Mouse (Mus musculus) midbrain, postnatal 0 days (tissue): Measurements from ENCODE around the gene Utp11. TPM values are rescaled to one million over a fixed set of nuclear protein-coding genes. Genes with fewer than 3 reads are reported as not detected.

ENCODE experiments used
- ATAC-seq: fragments of 200-750 bp; cut with Nextera tagmentation; 2 replicates; pipeline ENCODE4 v1.8.0; 2017; ENCODE audit warnings: moderate number of reproducible peaks, mild to moderate bottlenecking, moderate TSS enrichment, moderate library complexity; ENCODE audit not compliant: low FRiP score
- DNase-seq: peaks from one replicate; pipeline ENCODE4 v3.0.0-alpha.2; 2015; ENCODE audit warnings: low spot score
- H3K27ac ChIP-seq: fragments of 300-500 bp; sonication (generic); 2 replicates; pipeline ENCODE4 v1.5.1; 2014; ENCODE audit warnings: low read depth, mild to moderate bottlenecking, low read length, mixed read lengths
- H3K27me3 ChIP-seq: fragments of 300-500 bp; sonication (generic); 2 replicates; pipeline ENCODE4 v1.6.1; 2014; ENCODE audit warnings: low read length, control low read depth, mixed read lengths; ENCODE audit not compliant: insufficient read depth
- H3K36me3 ChIP-seq: fragments of 300-500 bp; sonication (generic); 2 replicates; pipeline ENCODE4 v1.6.1; 2014; ENCODE audit warnings: low read length, control low read depth, mixed read lengths; ENCODE audit not compliant: insufficient read depth
- H3K4me1 ChIP-seq: fragments of 300-500 bp; sonication (generic); 2 replicates; pipeline ENCODE4 v1.6.1; 2014; ENCODE audit warnings: mild to moderate bottlenecking, control low read depth, antibody characterized with exemption, low read length, mixed read lengths; ENCODE audit not compliant: insufficient read depth
- H3K4me2 ChIP-seq: fragments of 300-500 bp; sonication (generic); 2 replicates; pipeline ENCODE4 v1.6.1; 2014; ENCODE audit warnings: low read depth, mild to moderate bottlenecking, low read length, mixed read lengths; ENCODE audit not compliant: poor library complexity, severe bottlenecking
- H3K4me3 ChIP-seq: fragments of 300-500 bp; sonication (generic); 2 replicates; pipeline ENCODE4 v1.5.1; 2014; ENCODE audit warnings: low read depth, mild to moderate bottlenecking, low read length, moderate library complexity
- H3K9ac ChIP-seq: fragments of 300-500 bp; sonication (generic); replicated peaks from 2 replicates; pipeline ENCODE4 v1.6.1; 2014; ENCODE audit warnings: mild to moderate bottlenecking, low read length, moderate library complexity, mixed read lengths; ENCODE audit not compliant: poor library complexity, severe bottlenecking
- H3K9me3 ChIP-seq: fragments of 300-500 bp; sonication (generic); 2 replicates; pipeline ENCODE4 v1.6.1; 2016; ENCODE audit warnings: low read length, control low read depth
- CTCF ChIP-seq: IDR thresholded peaks from 2 replicates; pipeline ENCODE4 v1.5.1; 2016; ENCODE audit warnings: antibody characterized with exemption, mild to moderate bottlenecking
- WGBS: fragments of 180-500 bp; shearing (Covaris S2); extraction: QIAGEN DNeasy Blood & Tissue Kit; methylation state at CpG from one replicate; pipeline ENCODE4 v1.1.7; 2014; 5-methylcytosine and 5-hydroxymethylcytosine counted together
- polyA plus RNA-seq: library from polyadenylated mRNA; unstranded; fragments of >200 nt; fragmentation: Nextera tagmentation; extraction: Ambion mirVana; gene quantifications from 2 replicates; pipeline ENCODE4 v1.2.1, GENCODE M21; 2015
- total RNA-seq: library from RNA; depleted of rRNA; stranded (reverse); fragments of >200 nt; gene quantifications from 2 replicates; pipeline ENCODE4 v1.2.3, GENCODE M21; 2014

The Utp11 gene
- total and polyA plus RNA-seq, 2 experiments from 2014 or later: 10.3 to 31.7 TPM

DNA sequence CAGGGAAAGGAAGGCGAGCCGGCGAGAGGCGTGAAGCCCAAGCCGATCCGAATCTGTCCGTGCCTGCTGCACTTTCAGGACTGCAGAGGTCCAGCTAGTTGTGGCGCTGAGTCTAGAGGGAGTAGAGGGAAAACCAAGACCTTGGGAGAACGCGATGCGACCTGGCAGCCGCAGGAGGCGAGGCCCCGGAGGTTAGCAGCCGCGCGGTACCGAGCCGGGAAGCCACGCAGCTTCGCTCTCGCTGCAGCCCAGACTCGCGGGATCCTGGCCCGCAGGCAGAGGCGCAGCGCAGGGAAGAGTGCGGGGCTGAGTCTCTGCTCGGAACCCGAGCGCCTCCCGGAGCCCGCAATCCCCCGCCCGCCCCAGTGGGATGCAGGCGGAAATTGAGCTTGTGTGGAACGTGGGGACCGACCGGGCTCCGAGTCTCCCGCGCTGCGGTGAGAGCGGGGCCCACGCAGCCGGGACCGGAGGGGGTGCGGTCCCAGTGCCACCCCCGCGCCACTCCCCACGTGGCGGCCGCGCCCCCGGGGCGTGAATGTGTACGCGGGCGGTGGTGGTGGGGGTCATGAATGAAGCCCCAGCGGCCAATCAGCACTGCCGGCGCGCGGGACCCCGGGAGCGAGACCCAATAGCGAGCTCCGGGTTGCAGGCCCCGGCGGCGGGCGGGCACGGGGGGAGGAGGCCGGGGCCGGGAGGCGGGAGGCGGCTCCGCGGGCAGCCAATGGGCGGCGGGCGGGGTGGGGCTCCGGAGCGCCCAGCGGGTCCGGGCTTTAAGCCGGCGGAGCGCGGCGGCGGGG is 36.3 kb downstream of the Utp11 start:
- Histone ChIP-seq H3K9ac (peak overlapping the region; percentile 60), H3K9me3 (no peaks in the 10 kb centered on the region), H3K27ac (peak overlapping the region; percentile 65), H3K27me3 (peaks cover 17% of the 10 kb centered on the region; the same call in 1 of the 2 replicates), H3K4me3 (peak overlapping the region; percentile 51), H3K36me3 (no peaks in the 10 kb centered on the region), H3K4me1 (no peaks in the 10 kb centered on the region), H3K4me2 (peak overlapping the region; percentile 80)
- ATAC-seq (peak; percentile 91), DNase-seq (peak; percentile 80)
- 3% methylated on average over 73 of the region's 92 CpGs for WGBS
- TF ChIP-seq CTCF: no peak; the same call in 1 of the 2 replicates

DNA sequence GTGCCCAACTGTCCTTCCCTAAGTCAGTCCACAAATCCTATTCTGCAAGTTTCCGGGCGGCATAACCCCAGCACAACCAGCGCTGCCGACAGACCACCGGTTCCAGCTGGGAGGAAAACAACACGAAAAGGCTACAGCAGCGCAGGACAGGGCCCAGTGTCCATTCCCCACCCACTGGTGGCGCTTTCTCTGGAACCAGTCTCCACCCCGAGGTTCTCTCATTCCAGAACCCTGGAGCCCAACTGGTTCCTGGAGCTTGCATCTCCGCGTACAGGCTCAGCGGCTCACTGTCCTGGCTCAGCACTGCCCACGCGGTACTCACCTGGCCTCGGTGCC is 36.9 kb downstream of the Utp11 start, which contains the start of gene Pou3f1:
Pou3f1 (plus strand) TSS at position 290 of the 336 bp plus-strand sequence.
- TF ChIP-seq CTCF: no peak; the same call in 1 of the 2 replicates
- H3K4me2 ChIP-seq: peak within 1 kb of the TSS; percentile 80
- peaks cover 12% of the 10 kb centered on the region; the same call in 1 of the 2 replicates for H3K27me3 ChIP-seq
- H3K9ac ChIP-seq: peak within 1 kb of the TSS; percentile 60
- ATAC-seq: no peak
- peak within 1 kb of the TSS; percentile 51 for H3K4me3 ChIP-seq
- no peak for DNase-seq
- no peaks in the 10 kb centered on the region for H3K4me1 ChIP-seq
- H3K9me3 ChIP-seq: no peaks in the 10 kb centered on the region
- 2% methylated on average over 15 of the region's 15 CpGs for WGBS
- peak within 1 kb of the TSS; percentile 65 for H3K27ac ChIP-seq
- H3K36me3 ChIP-seq: no peaks in the 10 kb centered on the region

DNA sequence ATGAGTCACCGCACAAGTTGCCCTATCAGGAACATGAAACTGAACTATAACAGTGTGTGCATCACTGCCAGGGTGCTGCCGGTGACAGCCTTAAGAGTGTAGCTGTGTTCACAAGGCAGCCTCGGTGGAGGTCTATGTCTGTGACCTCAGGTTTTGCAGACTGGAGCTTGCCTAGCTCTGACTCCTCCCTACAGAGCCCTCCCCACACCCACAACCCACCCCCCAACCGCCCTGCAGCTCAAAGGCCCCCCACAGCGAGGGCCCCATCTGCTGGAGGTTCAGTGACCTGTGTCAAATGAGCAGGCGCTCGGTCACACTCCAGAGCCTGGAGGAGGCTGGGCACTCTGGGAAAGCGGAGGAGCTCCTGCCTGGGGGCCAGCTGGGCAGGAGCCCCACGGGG is 40.5 kb downstream of the Utp11 start:
- no peaks in the 10 kb centered on the region for H3K4me1 ChIP-seq
- H3K9me3 ChIP-seq: no peaks in the 10 kb centered on the region
- H3K27ac ChIP-seq: no peak overlapping the region
- no peaks in the 10 kb centered on the region for H3K27me3 ChIP-seq
- ATAC-seq (no peak), DNase-seq (no peak)
- H3K9ac ChIP-seq: no peak overlapping the region
- no peak overlapping the region for H3K4me2 ChIP-seq
- H3K4me3 ChIP-seq: no peak overlapping the region
- no peaks in the 10 kb centered on the region for H3K36me3 ChIP-seq
- TF ChIP-seq CTCF: no peak; the same call in 1 of the 2 replicates
- WGBS: 13% methylated on average over 9 of the region's 9 CpGs

DNA sequence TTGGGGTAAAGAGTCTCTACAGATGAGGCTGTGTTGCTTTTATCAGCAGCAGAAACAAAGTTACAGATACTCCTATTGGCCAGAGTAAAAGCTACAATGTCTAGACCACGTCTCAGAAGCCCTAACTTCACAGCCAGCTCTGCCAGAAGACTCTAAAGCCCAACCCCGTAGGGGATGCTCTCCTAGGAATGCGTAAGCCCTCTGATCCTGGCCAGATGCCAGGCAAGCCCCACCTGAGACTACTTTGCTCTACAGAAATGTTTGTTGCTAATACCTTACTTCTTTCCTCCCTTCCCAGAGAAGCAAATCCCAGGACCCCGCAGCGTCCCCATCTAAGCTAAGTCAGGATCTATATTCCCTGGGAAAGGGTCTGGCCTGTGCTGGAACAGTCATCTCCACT is 45.5 kb downstream of the Utp11 start:
- DNase-seq (no peak), ATAC-seq (no peak)
- TF ChIP-seq CTCF: no peak
- Histone ChIP-seq H3K4me3 (no peak overlapping the region), H3K4me2 (no peak overlapping the region), H3K27ac (no peak overlapping the region), H3K27me3 (no peaks in the 10 kb centered on the region), H3K9me3 (no peaks in the 10 kb centered on the region), H3K9ac (no peak overlapping the region), H3K4me1 (no peaks in the 10 kb centered on the region), H3K36me3 (no peaks in the 10 kb centered on the region)
- 34% methylated on average over 5 of the region's 5 CpGs for WGBS

DNA sequence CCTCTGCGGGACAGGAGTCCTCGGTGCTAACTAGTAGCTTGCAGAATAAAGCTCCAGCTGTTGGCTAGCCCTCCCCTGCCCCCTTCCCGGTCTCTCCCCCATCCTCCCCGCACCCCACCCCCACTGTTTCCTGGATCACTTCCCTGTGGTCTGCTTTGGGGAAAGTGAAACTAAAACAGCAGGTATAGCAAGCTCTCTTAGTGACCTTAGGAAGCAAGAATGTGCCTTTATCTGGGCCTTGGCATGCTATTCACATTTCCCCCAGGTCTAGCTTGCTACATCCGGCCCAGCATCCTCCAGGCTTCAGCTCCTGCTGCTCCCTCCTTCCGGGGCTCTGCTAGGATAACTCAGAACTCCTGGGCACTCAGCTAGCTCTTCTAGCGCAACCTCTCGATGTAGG is 46.8 kb downstream of the Utp11 start:
- H3K27me3 ChIP-seq: no peaks in the 10 kb centered on the region
- ATAC-seq (no peak), DNase-seq (no peak)
- no peak overlapping the region for H3K9ac ChIP-seq
- no peaks in the 10 kb centered on the region for H3K4me1 ChIP-seq
- WGBS: 26% methylated on average over 8 of the region's 8 CpGs
- no peaks in the 10 kb centered on the region for H3K36me3 ChIP-seq
- no peaks in the 10 kb centered on the region for H3K9me3 ChIP-seq
- no peak overlapping the region for H3K4me3 ChIP-seq
- TF ChIP-seq CTCF: no peak
- no peak overlapping the region for H3K27ac ChIP-seq
- no peak overlapping the region for H3K4me2 ChIP-seq

DNA sequence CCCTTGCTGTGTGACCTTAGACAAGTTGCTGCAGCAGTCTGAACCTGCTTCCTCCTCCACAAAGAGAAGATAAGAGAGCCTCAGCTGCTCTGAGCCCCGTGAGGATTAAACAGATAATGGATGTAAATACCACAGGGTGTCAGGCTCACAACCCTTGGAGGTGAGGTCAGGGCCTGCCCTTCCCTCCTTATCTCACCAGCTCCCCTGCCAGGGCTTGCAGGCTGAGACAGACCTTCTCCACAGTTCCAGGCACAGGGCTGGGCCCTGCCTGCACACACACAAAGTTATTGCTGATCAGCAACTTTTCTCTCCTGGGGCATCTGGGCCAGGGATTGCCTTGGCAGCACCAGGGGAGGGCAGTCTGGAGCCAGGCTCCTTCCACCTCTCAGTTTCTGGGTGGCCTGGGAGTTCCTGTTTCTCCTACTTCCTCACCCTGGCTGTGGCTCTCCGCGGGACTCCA is 48.4 kb downstream of the Utp11 start:
- Histone ChIP-seq H3K4me1 (no peaks in the 10 kb centered on the region), H3K27ac (no peak overlapping the region)
- no peak for DNase-seq

More for the DNA sequence above, 48.4 kb downstream of the Utp11 start:
- no peaks in the 10 kb centered on the region for H3K36me3 ChIP-seq
- no peaks in the 10 kb centered on the region for H3K27me3 ChIP-seq
- ATAC-seq: no peak
- H3K9me3 ChIP-seq: no peaks in the 10 kb centered on the region
- no peak for TF ChIP-seq CTCF
- no peak overlapping the region for H3K9ac ChIP-seq
- 12% methylated on average over 3 of the region's 3 CpGs for WGBS
- no peak overlapping the region for H3K4me3 ChIP-seq
- no peak overlapping the region for H3K4me2 ChIP-seq
